Mouse (Mus musculus): Measurements from ENCODE around the gene Naa60.

Gene Naa60

GRCm38 (mm10) chr16:3872216-3873047, at the start of gene Naa60:
Gene Naa60, plus strand, starts transcription at chr16:3872375.
- DNase-seq, result peak; percentile 99

GRCm38 (mm10) chr16:3828021-3828420, 44.2 kb upstream of the Naa60 start:
- DNase-seq, result peak; percentile 19

GRCm38 (mm10) chr16:3829727-3830126, 42.4 kb upstream of the Naa60 start:
- peak; percentile 75 for DNase-seq

- DNase-seq, result peak; percentile 19
These were observed 41.5 kb upstream of the Naa60 start, which contains the start of gene Olfr15 for GRCm38 (mm10) chr16:3830588-3831109. Gene Olfr15, plus strand, starts transcription at chr16:3830878.

GRCm38 (mm10) chr16:3835461-3835860, 36.7 kb upstream of the Naa60 start:
- peak; percentile 59 for DNase-seq

GRCm38 (mm10) chr16:3839157-3839885, 32.9 kb upstream of the Naa60 start:
- no peak for DNase-seq

GRCm38 (mm10) chr16:3842989-3843388, 29.2 kb upstream of the Naa60 start:
- peak; percentile 11 for DNase-seq

GRCm38 (mm10) chr16:3843796-3844195, 28.4 kb upstream of the Naa60 start:
- no peak for DNase-seq

GRCm38 (mm10) chr16:3846711-3847518, 25.3 kb upstream of the Naa60 start, which contains the start of gene Zfp174:
Gene Zfp174, plus strand, starts transcription at chr16:3847268.
- DNase-seq, result peak; percentile 100

- DNase-seq, result no peak
These were observed 24.3 kb upstream of the Naa60 start for GRCm38 (mm10) chr16:3847871-3848270.

- DNase-seq, result no peak
These were observed 23.8 kb upstream of the Naa60 start for GRCm38 (mm10) chr16:3848416-3848815.

- DNase-seq, result peak; percentile 56
These were observed 20.9 kb upstream of the Naa60 start for GRCm38 (mm10) chr16:3851301-3851700.

GRCm38 (mm10) chr16:3852586-3852985, 19.6 kb upstream of the Naa60 start:
- DNase-seq, result peak; percentile 42

- DNase-seq, result peak; percentile 79
These were observed 17.6 kb upstream of the Naa60 start for GRCm38 (mm10) chr16:3854437-3855182.

GRCm38 (mm10) chr16:3855776-3856175, 16.4 kb upstream of the Naa60 start:
- peak; percentile 17 for DNase-seq

GRCm38 (mm10) chr16:3859254-3859653, 12.9 kb upstream of the Naa60 start:
- peak; percentile 15 for DNase-seq

- DNase-seq, result no peak
These were observed 360 bp upstream of the Naa60 start for GRCm38 (mm10) chr16:3871815-3872214.

GRCm38 (mm10) chr16:3876346-3876745, 4.2 kb downstream of the Naa60 start:
- DNase-seq, result peak; percentile 71

- peak; percentile 99 for DNase-seq
These were observed 12.3 kb downstream of the Naa60 start, which contains the start of the genes Zfp597 and Gm20695 for GRCm38 (mm10) chr16:3884201-3885064. Gene Zfp597, minus strand, starts transcription at chr16:3884561. Gene Gm20695, plus strand, starts transcription at chr16:3884648.

GRCm38 (mm10) chr16:3885065-3885670, 13.0 kb downstream of the Naa60 start:
- DNase-seq, result peak; percentile 91
